Mouse (Mus musculus) layer of hippocampus, adult 8-10 months (tissue): ENCODE measurements around the gene Phkg1. TPM values are rescaled to one million over a fixed set of nuclear protein-coding genes. Genes with fewer than 3 reads are reported as not detected.
"Not testable (repeated sequence)": the region's sequence is repeated elsewhere in the genome, so short reads cannot be mapped to it uniquely, and the experiment has no call there.

ENCODE experiments used
- DNase-seq, 2 experiments: peaks; one replicate each; pipeline ENCODE4 v3.0.0; 2022; ENCODE audit warnings: low spot score in 2 of 2
- total RNA-seq, 4 experiments: library from RNA; stranded (reverse); gene quantifications; 2 replicates each; pipeline ENCODE4 v1.2.4; 2022

Phkg1 gene
- total RNA-seq, result 10 to 100 TPM; 24.4 to 26.8 (median 25.6) TPM

- no peak for DNase-seq
Observed at GRCm38 (mm10) chr5:129898449-129898848, at the start of gene Phkg1. Gene Phkg1, minus strand, starts transcription at chr5:129898549.

DNA sequence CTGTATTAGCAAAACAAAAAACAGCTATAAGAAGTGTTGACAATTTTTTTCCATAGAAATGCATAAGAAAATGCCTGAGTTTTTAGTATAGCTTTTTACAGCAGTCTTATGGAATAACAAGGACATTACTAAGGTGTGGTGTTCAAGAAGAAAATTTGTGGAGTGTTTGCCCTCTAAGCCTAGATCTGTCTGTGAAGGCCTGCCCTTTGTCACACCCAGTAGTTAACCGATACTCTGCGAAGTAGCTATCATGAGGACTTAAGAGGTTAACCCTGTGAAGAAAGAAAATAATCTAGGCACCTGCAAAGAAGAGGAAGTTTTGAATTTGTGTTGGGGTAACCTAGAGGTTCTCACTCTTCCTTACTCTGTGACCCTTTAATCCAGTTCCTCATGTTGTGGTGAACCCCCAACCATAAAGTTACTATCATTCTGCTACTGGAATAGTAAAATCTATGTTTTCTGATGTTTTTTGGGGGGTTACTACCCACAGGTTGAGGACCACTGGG, 49.2 kb upstream of the Phkg1 start:
- DNase-seq, result no peak

DNA sequence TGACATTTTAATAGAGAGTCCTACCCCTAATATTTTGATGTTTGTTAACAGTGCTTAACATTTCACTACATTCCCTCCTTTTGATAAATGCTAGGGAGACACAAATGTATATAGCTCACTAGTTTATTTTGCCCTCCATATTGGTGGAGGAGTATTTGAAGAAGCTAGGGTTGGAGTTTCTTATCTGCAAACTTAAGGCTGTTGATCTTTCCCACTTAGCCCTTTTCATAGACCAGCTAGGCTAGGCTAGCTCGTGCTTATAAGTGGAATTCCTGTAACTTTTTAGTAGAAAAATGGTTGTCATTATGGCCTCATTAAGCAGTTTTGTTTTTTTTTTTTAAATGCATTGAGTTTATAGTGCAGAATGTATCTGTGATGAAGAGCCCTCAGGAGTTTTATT, 45.1 kb upstream of the Phkg1 start:
- DNase-seq, result no peak

DNA sequence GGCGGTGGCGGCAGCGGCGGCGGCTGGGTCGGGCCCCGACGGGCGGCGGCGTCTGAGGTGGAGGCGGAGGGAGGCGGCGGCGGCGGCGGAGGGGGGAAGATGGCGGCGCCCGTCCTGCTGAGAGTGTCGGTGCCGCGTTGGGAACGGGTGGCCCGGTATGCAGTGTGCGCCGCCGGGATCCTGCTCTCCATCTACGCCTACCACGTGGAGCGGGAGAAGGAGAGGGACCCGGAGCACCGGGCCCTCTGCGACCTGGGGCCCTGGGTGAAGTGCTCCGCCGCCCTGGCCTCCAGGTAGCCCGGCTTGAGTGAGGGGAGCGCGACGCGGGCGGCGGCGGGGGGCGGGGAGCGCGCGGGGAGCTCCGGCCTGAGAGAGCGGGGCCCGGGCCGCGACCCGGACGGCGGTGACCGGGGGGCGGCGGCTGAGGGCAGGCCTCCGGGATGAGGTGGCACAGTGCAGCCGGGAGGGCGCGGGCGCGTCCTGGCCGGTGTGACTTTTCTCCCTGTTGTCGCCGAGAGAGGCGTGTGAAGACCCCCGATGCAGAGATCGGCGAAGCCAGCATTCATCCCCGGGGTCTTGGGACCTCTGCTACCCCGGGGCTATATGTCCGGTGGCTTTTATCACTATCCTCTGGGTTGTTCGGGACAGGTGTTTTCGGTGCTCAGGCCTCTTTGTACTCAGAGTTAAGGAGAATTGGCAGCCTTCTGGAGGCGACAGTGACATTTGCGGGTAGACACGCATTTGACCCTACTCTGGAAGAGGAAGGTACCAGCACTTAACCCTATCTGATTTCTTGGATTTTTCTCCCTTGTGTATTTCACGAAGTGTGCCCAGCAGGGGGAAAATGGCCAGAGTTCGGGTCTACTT, 44.0 kb upstream of the Phkg1 start:
- DNase-seq, result peak; percentile 12 to 24

- DNase-seq, result peak; percentile 97 to 98
Observed at GRCm38 (mm10) chr5:129941495-129942045, 43.2 kb upstream of the Phkg1 start, which contains the start of gene Vkorc1l1. Gene Vkorc1l1, plus strand, starts transcription at chr5:129941970.

GRCm38 (mm10) chr5:129940736-129941494, 42.6 kb upstream of the Phkg1 start:
- DNase-seq, result no peak

GRCm38 (mm10) chr5:129940281-129940680, 41.9 kb upstream of the Phkg1 start:
- DNase-seq, result no peak

- DNase-seq, result no peak
Observed at GRCm38 (mm10) chr5:129936941-129937340, 38.6 kb upstream of the Phkg1 start.

GRCm38 (mm10) chr5:129929924-129930855, 31.8 kb upstream of the Phkg1 start:
- no peak for DNase-seq

DNA sequence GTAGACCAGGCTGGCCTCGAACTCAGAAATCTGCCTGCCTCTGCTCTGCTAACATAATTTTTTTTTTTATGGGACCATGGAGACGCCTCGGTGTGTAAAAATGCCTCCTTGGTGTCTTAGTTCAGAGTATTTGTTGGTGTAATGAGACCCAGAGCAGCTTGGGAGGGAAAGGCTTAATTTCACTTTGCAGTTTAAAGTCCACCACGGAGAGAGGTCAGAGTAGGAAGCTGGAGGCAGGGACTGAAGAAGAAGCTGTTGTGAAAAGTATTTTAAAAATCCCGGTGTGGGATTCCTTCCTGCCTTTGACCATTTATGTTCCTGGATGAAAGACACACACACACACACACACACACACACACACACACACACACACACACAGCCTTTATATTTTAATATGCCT, 27.6 kb upstream of the Phkg1 start:
- DNase-seq, result no peak

DNA sequence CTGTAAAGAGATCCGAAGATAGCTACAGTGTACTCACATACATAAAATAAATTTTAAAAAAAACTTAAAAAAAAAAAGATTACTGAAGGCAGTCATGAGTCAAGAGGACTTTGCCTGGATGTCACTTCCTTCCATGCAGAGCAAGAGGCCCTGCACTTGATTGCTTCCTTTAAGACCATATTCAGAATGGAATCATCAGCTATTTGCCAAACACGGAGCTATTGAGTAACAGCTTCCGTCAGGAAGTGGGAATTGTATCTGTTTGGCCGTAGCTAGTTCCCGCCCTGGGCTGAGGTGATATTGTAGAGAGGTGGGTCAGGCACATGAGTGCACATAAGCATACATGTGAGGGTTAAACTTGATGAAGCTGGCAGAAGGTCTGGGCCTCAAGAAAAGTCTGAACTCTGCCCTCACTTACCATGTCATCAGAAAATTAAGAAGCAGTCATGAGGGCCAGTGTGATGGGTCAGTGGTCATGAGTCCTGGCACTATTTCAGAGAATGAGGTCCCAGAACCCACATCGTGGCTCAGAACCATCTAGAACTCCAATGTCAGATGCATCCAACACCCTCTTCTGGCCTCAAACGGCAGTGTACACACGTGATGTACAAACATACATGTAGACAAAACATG, 26.6 kb upstream of the Phkg1 start:
- DNase-seq, result no peak

GRCm38 (mm10) chr5:129921972-129922371, 23.6 kb upstream of the Phkg1 start:
- DNase-seq, result no peak

DNA sequence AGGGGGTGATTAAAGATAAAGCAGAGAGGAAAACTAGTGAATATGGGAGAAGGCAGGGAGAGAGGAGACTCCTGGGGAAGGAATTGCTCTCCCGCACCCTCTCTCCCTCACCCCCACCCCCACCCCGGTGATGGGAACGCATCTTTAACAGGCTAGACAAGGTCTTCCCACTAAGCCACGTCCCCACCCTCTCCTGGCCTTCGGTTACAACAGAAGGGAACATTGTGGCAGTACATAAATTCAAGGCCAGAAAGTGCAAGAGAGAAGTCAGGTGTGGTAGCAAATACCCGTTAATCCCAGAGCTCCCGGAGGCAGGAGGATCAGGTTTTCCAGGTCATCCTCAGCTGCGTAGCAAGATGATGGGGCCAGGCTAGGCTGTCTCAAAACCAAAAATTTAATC, 21.0 kb upstream of the Phkg1 start:
- no peak for DNase-seq

DNA sequence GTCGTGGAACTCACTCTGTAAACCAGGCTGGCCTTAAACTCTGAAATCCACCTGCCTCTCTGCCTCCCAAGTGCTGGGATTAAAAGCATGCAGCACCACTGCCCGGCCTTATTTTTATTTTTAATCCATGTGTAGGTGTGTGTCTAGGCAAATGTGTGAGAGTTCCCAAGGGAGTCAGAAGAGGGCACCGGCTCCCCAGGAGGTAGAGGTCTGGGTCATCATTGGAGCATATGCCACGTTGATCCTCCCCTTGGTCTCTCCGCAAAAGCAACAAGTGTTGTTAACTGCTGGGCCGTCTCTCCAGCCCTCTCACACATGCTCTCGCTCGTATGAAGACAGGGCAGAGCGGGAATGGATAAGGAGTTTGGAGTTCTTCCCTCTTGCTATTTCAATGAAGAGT, 20.4 kb upstream of the Phkg1 start:
- DNase-seq, result no peak

- DNase-seq, result no peak
Observed at GRCm38 (mm10) chr5:129918065-129918651, 19.8 kb upstream of the Phkg1 start.

GRCm38 (mm10) chr5:129915491-129915890, 17.1 kb upstream of the Phkg1 start:
- DNase-seq, result not testable (repeated sequence)

DNA sequence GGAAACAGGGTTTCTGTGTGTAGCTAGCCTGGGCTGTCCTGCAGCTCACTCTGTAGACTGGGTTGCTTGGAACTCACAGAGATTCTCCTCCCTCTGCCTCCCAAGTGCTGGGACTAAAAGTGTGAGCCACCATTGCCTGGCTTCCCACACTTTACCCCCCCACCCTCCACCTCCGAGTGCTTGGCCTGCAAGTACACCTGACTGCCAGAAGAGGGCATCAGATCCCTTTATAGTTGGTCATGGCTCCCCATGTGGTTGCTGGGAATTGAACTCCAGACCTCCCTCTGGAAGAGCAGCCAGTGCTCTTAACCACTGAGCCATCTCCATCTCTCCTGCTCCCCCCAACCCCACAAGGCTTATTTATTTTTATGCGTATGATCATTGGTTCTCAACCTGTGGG, 15.7 kb upstream of the Phkg1 start:
- no peak for DNase-seq

DNA sequence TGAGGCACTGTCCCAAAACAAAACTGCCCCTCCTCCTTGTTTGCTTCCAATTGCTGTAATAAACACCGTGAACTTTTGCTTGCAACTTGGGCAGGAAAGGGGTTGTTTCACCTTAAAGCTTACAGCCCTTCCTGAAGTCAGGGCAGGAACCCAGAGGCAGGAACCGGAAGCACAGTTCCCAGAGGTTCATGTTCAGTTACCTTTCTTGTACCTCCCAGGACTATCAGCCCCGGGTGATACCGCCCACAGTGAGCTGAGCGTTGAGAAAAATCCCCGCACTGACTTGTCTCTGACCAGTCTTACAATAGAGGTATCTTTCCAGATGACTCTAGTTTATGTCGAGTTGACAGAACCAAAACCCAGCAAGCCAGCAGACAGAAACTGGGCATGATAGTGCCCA, 11.2 kb upstream of the Phkg1 start:
- DNase-seq, result no peak

GRCm38 (mm10) chr5:129909147-129909546, 10.8 kb upstream of the Phkg1 start:
- DNase-seq, result no peak
